Mouse (Mus musculus): ENCODE measurements around the gene Cep112.

GRCm38 (mm10) chr11:108902303-108902702, 477.3 kb downstream of the Cep112 start:
- TF ChIP-seq USF1 (IDR thresholded peaks at IDR 0.05; ENCODE audit: low read depth) (no peak), POLR2A (IDR thresholded peaks at IDR 0.05; ENCODE audit: insufficient read length, low read depth) (no peak)
